Mouse (Mus musculus) embryonic facial prominence, embryonic 14.5 days (tissue): ENCODE measurements around the gene Meis2. TPM values are rescaled to one million over a fixed set of nuclear protein-coding genes. Genes with fewer than 3 reads are reported as not detected.
A peak's percentile ranks its signal among the peaks of the same experiment; 100 is the strongest.

ENCODE experiments used
- ATAC-seq: fragments of 200-750 bp; cut with Nextera tagmentation; 2 replicates; pipeline ENCODE4 v1.8.0; 2017; ENCODE audit warnings: low read depth, moderate number of reproducible peaks, moderate TSS enrichment
- DNase-seq: peaks from one replicate; pipeline ENCODE4 v3.0.0-alpha.2; 2015; ENCODE audit warnings: low spot score
- H3K27ac ChIP-seq: fragments of 300-500 bp; sonication (generic); replicated peaks from 2 replicates; pipeline ENCODE4 v1.5.1; 2014; ENCODE audit warnings: low read depth, mild to moderate bottlenecking, low read length, moderate library complexity
- H3K27me3 ChIP-seq: fragments of 300-500 bp; sonication (generic); replicated peaks from 2 replicates; pipeline ENCODE4 v1.6.1; 2014; ENCODE audit warnings: low read length; ENCODE audit not compliant: control insufficient read depth, insufficient read depth
- H3K36me3 ChIP-seq: fragments of 300-500 bp; sonication (generic); 2 replicates; pipeline ENCODE4 v1.6.1; 2014; ENCODE audit warnings: low read length, mixed read lengths; ENCODE audit not compliant: control insufficient read depth, insufficient read depth
- H3K4me1 ChIP-seq: fragments of 300-500 bp; sonication (generic); 2 replicates; pipeline ENCODE4 v1.6.1; 2014; ENCODE audit warnings: antibody characterized with exemption, low read length; ENCODE audit not compliant: control insufficient read depth, insufficient read depth
- H3K4me2 ChIP-seq: fragments of 300-500 bp; sonication (generic); 2 replicates; pipeline ENCODE4 v1.6.1; 2014; ENCODE audit warnings: low read depth, mild to moderate bottlenecking, low read length, moderate library complexity, mixed read lengths
- H3K4me3 ChIP-seq: fragments of 300-500 bp; sonication (generic); 2 replicates; pipeline ENCODE4 v1.5.1; 2014; ENCODE audit warnings: low read depth, mild to moderate bottlenecking, low read length
- H3K9ac ChIP-seq: fragments of 300-500 bp; sonication (generic); 2 replicates; pipeline ENCODE4 v1.6.1; 2014; ENCODE audit warnings: low read depth, mild to moderate bottlenecking, low read length, moderate library complexity, mixed read lengths
- H3K9me3 ChIP-seq: fragments of 300-500 bp; sonication (generic); 2 replicates; pipeline ENCODE4 v1.6.1; 2016; ENCODE audit warnings: low read length; ENCODE audit not compliant: control insufficient read depth
- WGBS: fragments of 180-500 bp; shearing (Covaris S2); extraction: QIAGEN DNeasy Blood & Tissue Kit; methylation state at CpG from one replicate; pipeline ENCODE4 v1.1.7; 2014; 5-methylcytosine and 5-hydroxymethylcytosine counted together
- polyA plus RNA-seq: library from polyadenylated mRNA; unstranded; fragments of >200 nt; fragmentation: Nextera tagmentation; extraction: Ambion mirVana; gene quantifications from 2 replicates; pipeline ENCODE4 v1.2.1, GENCODE M21; 2014

Gene Meis2
- polyA plus RNA-seq, 1 experiment from 2014 or later = 30.4 TPM

DNA sequence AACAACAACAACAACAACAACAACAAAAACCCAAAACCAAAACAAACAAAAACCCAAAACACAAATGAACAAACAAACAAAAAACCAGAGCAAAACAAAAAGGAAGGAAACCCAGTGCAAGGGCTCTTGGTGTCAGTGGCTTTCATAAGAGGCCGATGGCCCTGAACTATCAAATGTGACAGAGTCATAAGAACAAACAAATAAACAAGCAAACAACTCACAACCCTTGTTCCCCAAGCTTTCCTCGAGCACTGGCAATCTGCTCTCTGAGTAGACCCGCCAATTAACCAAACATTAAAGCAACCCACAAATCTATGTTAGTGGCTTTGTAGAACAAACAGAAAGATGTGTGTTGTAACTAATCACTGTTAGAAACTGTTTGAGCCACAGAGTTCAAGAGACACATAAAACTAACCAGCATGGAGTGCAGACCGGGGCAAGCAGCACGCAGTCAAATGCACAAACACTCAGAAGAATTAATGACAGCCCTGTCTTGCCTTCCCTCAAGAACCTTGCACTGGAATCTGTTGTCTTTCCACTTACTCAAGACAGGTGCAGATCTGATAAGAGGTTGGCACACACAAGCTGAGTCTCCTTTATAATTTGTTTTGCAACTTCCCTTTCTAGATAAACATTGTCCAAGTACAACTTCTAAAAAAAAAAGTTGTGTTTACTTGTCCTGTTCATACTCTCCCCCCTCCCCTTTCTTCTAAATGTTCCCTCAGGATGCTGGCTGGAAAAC, 177.1 kb downstream of the Meis2 start:
- Histone ChIP-seq H3K9ac (no peak overlapping the region), H3K27ac (no peak overlapping the region), H3K9me3 (no peaks in the 10 kb centered on the region), H3K27me3 (no peaks in the 10 kb centered on the region), H3K4me1 (no peaks in the 10 kb centered on the region; the same call in 1 of the 2 replicates), H3K4me2 (no peak overlapping the region), H3K36me3 (no peaks in the 10 kb centered on the region), H3K4me3 (no peak overlapping the region)
- ATAC-seq (no peak), DNase-seq (no peak)
- 77% methylated on average over 5 of the region's 5 CpGs for WGBS

GRCm38 (mm10) chr2:115887631-115888030, 178.0 kb downstream of the Meis2 start:
- H3K36me3 ChIP-seq = no peaks in the 10 kb centered on the region
- H3K27ac ChIP-seq = no peak overlapping the region
- no peaks in the 10 kb centered on the region for H3K4me1 ChIP-seq
- 60% methylated on average over 1 of the region's 1 CpGs for WGBS
- no peak overlapping the region for H3K4me3 ChIP-seq
- H3K9ac ChIP-seq = no peak overlapping the region
- no peak overlapping the region for H3K4me2 ChIP-seq
- no peaks in the 10 kb centered on the region for H3K27me3 ChIP-seq
- ATAC-seq (no peak), DNase-seq (no peak)
- no peaks in the 10 kb centered on the region for H3K9me3 ChIP-seq

- Histone ChIP-seq H3K27ac (no peak overlapping the region), H3K9me3 (no peaks in the 10 kb centered on the region), H3K4me1 (no peaks in the 10 kb centered on the region), H3K36me3 (no peaks in the 10 kb centered on the region), H3K27me3 (no peaks in the 10 kb centered on the region), H3K4me2 (no peak overlapping the region), H3K4me3 (no peak overlapping the region), H3K9ac (no peak overlapping the region)
- ATAC-seq (no peak), DNase-seq (no peak)
- WGBS = 69% methylated on average over 9 of the region's 9 CpGs
These were observed 181.5 kb downstream of the Meis2 start for GRCm38 (mm10) chr2:115884184-115884583.

DNA sequence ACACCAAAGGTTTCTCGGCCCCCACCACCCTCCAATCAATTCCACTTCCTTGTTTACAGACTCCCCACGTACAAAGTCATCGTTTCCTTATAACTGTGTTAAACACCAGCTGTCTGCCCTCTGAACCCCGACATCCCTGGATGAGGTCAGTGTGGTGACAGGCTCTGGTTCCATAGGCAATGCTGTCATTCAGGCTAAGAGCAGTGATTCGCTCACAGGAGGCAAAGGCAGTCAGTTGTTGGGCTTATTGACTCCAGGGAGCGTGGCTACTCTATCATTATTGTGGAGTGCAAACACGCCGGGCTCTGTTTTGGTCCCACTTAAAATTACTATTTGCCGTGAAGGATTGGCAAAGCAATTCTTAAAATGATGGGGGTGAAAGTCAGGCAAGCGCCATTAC, 182.1 kb downstream of the Meis2 start:
- Histone ChIP-seq H3K4me2 (no peak overlapping the region), H3K4me3 (no peak overlapping the region), H3K9ac (no peak overlapping the region), H3K27ac (no peak overlapping the region), H3K27me3 (no peaks in the 10 kb centered on the region), H3K9me3 (no peaks in the 10 kb centered on the region), H3K4me1 (no peaks in the 10 kb centered on the region), H3K36me3 (no peaks in the 10 kb centered on the region)
- ATAC-seq = no peak
- 60% methylated on average over 10 of the region's 10 CpGs for WGBS
- DNase-seq = no peak

DNA sequence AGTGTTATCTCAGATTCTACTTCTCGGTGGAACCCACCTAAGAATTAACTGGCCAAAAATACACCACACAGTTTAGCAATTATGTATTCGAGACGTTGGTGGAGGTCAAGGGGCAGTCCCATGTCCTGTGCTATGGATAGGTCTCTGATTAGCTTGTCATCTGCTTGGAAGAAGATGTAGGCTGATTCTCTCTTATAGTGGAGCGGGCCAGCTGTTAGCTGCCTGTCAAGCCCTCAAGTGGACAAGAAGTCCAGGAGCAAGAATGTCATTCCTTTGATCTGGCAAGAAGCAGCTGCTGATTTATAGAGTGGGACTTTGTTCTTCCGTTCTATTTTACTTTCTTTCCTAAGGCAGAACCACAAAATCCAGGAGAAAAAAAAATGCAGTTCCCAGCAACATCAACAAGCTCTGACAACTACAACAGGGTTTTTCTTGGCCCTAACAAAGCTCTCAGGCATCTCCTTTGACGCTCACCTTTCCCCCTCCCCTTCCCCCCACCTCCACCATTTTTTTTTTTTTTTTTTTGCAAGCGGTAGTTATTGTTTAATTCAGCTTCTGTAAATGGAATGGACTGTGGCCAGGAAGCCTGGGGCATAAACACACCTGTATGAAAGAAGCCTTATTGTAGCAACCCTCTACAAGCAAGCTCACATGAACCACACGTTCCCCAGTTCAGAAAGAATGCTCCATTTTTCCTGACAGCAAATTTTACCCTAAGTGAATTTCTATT, 189.7 kb downstream of the Meis2 start:
- ATAC-seq (peak; percentile 43; the same call in 1 of the 2 replicates), DNase-seq (peak; percentile 67)
- H3K4me2 ChIP-seq = no peak overlapping the region
- no peaks in the 10 kb centered on the region for H3K27me3 ChIP-seq
- WGBS = 47% methylated on average over 8 of the region's 8 CpGs
- H3K9ac ChIP-seq = no peak overlapping the region
- no peak overlapping the region for H3K4me3 ChIP-seq
- no peaks in the 10 kb centered on the region for H3K36me3 ChIP-seq
- no peaks in the 10 kb centered on the region for H3K9me3 ChIP-seq
- H3K4me1 ChIP-seq = peaks cover 4% of the 10 kb centered on the region; the same call in 1 of the 2 replicates
- no peak overlapping the region for H3K27ac ChIP-seq

DNA sequence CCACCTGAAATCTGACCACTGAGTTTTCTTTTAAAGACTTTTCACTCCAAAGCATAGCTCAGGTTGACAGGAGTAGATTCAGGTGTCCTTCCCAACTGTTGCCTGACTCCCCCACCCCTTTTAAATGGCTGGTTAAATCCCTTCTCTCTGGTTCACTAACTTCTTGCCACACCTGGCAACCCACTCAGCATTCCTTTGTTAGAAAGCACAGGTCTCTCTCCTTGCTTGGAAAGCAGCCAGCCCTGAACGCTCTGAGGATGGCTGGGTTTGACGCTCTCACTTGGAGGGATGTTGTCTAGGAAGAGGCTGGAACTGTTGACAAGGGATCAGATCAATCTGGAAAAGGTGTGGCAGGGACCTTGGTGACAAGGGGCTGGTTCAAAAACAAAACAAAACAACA, 192.8 kb downstream of the Meis2 start:
- WGBS = 24% methylated on average over 2 of the region's 2 CpGs
- H3K9me3 ChIP-seq = no peaks in the 10 kb centered on the region
- ATAC-seq (peak; percentile 36; the same call in 1 of the 2 replicates), DNase-seq (peak; percentile 84)
- no peak overlapping the region for H3K27ac ChIP-seq
- no peak overlapping the region for H3K9ac ChIP-seq
- H3K4me3 ChIP-seq = no peak overlapping the region
- H3K27me3 ChIP-seq = no peaks in the 10 kb centered on the region
- no peaks in the 10 kb centered on the region for H3K36me3 ChIP-seq
- peaks cover 8% of the 10 kb centered on the region for H3K4me1 ChIP-seq
- H3K4me2 ChIP-seq = no peak overlapping the region

- no peaks in the 10 kb centered on the region for H3K27me3 ChIP-seq
- H3K4me3 ChIP-seq = no peak overlapping the region
- ATAC-seq = no peak
- peaks cover 8% of the 10 kb centered on the region; the same call in 1 of the 2 replicates for H3K4me1 ChIP-seq
- 0 out of 2 replicates have a peak, but pooled peaks cover 13% of the 10 kb centered on the region for H3K36me3 ChIP-seq
- WGBS = 47% methylated on average over 2 of the region's 2 CpGs
- H3K9me3 ChIP-seq = no peaks in the 10 kb centered on the region
- DNase-seq = no peak
- H3K27ac ChIP-seq = no peak overlapping the region
- H3K4me2 ChIP-seq = no peak overlapping the region
- no peak overlapping the region for H3K9ac ChIP-seq
These were observed 195.7 kb downstream of the Meis2 start for GRCm38 (mm10) chr2:115869966-115870365.

DNA sequence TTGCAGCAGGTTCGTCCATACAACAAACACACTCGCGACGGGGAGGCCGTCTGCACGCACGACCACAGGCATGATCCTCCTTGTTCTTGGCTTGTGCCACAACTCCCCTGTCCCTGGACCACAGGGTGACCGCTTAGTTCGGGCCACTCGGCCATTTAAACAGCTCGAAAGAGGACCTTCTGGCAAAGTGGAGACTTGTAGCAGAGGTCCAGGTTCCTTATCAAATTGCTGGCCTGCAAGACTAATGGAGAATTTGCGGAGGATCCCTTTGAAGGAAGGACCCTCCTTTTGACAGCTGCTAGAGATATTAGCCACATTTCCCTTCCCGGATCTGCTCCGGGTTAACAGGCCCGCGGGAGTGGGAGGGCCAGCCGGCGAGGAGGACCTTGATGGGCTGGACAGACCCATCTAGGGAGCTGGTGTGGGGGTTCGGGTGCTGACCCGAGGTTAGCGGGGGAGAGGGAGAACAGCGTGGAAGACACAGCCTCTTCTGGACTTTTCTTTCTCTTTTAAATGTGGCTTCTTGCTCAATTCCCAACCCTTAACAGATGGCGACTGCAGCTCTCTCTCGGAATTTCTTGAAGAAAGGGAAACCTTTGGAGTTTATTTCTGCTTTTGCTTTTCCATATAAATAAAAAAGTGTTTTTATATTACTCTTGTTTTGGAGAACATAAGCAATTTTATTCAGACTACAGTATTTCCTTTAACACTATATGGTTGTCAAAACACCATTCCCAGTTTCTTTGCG, 204.9 kb downstream of the Meis2 start:
- Histone ChIP-seq H3K9me3 (no peaks in the 10 kb centered on the region), H3K4me2 (peak overlapping the region; percentile 52), H3K36me3 (peaks cover 6% of the 10 kb centered on the region; the same call in 1 of the 2 replicates), H3K27me3 (peaks cover 49% of the 10 kb centered on the region), H3K9ac (0 out of 2 replicates have a peak overlapping the region, but pooled peaks have one; percentile 31), H3K27ac (peak overlapping the region; percentile 16), H3K4me3 (peak overlapping the region; percentile 8), H3K4me1 (peaks cover 15% of the 10 kb centered on the region)
- 10% methylated on average over 25 of the region's 25 CpGs for WGBS
- ATAC-seq (no peak; the same call in 1 of the 2 replicates), DNase-seq (no peak)
